ENCODE assay signal across 13 mouse cellular contexts in the genomic region with DNA sequence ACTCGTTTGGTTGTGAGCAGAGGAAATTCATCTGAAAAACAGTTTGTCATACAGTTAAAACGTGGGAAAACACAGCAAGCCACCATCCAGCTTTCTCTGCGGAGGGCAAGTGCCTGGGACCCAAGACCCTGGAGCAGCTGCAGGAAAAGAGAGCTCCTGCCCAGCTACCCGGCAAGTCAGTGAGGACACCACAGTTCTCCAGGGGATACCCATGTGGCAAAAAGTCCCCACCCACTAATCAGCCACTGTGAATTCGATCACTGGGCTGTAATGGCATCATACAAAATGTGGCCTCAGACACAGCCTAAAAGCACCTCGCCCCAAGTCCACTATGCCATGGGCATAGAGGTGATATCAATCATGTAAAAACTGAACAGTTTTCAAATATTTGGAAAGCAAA. TPM values are rescaled to one million over a fixed set of nuclear protein-coding genes. Genes with fewer than 3 reads are reported as not detected.
A peak's percentile ranks its signal among the peaks of the same experiment; 100 is the strongest.
DNase-seq lines count a peak whose midpoint lies in the region; ATAC-seq and TF ChIP-seq lines count a peak whose summit lies in the region.
"Had no signal": no experiment of that assay in that cellular context is flagged by ENCODE, and none has a peak within 500 bp of the region (broad histone marks: within the 10 kb centered on the region; RNA-seq: fewer than 3 reads in every experiment).

No protein-coding gene starts in this region.

- H3K27me3 ChIP-seq in heart, embryonic 12.5 days (replicated peaks), result no peaks in the 10 kb centered on the region
- H3K27me3 ChIP-seq in heart, adult 2 months (ENCODE audit: control insufficient read depth, insufficient read depth, low read length), result no peaks in the 10 kb centered on the region
- no peaks in the 10 kb centered on the region for H3K27me3 ChIP-seq in midbrain, embryonic 13.5 days
- no peaks in the 10 kb centered on the region for H3K27me3 ChIP-seq in midbrain, postnatal 0 days (ENCODE audit: insufficient read depth, low read length)
- H3K27me3 ChIP-seq in limb, embryonic 12.5 days, result no peaks in the 10 kb centered on the region

- TF ChIP-seq CTCF in heart, adult 2 months (IDR thresholded peaks at IDR 0.05), result no peak
- no peak for TF ChIP-seq CTCF in midbrain, postnatal 0 days (IDR thresholded peaks at IDR 0.05)

- peaks cover 41% of the 10 kb centered on the region for H3K36me3 ChIP-seq in heart, embryonic 12.5 days
- no peaks in the 10 kb centered on the region; the same call in 1 of the 2 replicates for H3K36me3 ChIP-seq in heart, adult 2 months (ENCODE audit: control insufficient read depth, insufficient read depth, low read length)
- peaks cover 32% of the 10 kb centered on the region for H3K36me3 ChIP-seq in midbrain, embryonic 13.5 days
- no peaks in the 10 kb centered on the region; the same call in 1 of the 2 replicates for H3K36me3 ChIP-seq in midbrain, postnatal 0 days (ENCODE audit: insufficient read depth, low read length)
- H3K36me3 ChIP-seq in limb, embryonic 12.5 days, result peaks cover 49% of the 10 kb centered on the region

- no peak for DNase-seq in heart, adult 2 months
- no peak for DNase-seq in midbrain, postnatal 0 days (ENCODE audit: low spot score)
- no peak for DNase-seq in T-cell, adult 2 months (ENCODE audit: low spot score)
- DNase-seq in thymus, postnatal 4 days, result no peak
- DNase-seq in right cerebral cortex, postnatal 14 days, result no peak
- DNase-seq: adrenal gland, adult 8-10 months; cerebellum, postnatal 14 days; kidney, adult 18-20 months had no signal

- peak overlapping the region; percentile 85 for H3K4me3 ChIP-seq in heart, embryonic 12.5 days
- H3K4me3 ChIP-seq in heart, adult 2 months, result no peak overlapping the region
- H3K4me3 ChIP-seq in midbrain, embryonic 13.5 days (replicated peaks), result peak overlapping the region; percentile 87; the same call in 1 of the 2 replicates
- no peak overlapping the region for H3K4me3 ChIP-seq in midbrain, postnatal 0 days (ENCODE audit: low read depth, low read length)
- peak overlapping the region; percentile 80 for H3K4me3 ChIP-seq in limb, embryonic 12.5 days (replicated peaks)

- no peak for TF ChIP-seq POLR2A in heart, adult 2 months (IDR thresholded peaks at IDR 0.05; ENCODE audit: insufficient read depth, low read depth, low read length)

- H3K27ac ChIP-seq in heart, embryonic 12.5 days (ENCODE audit: poor library complexity, severe bottlenecking), result no peak overlapping the region
- H3K27ac ChIP-seq in heart, adult 2 months, result no peak overlapping the region
- no peak overlapping the region for H3K27ac ChIP-seq in midbrain, embryonic 13.5 days
- no peak overlapping the region for H3K27ac ChIP-seq in midbrain, postnatal 0 days (ENCODE audit: low read depth, low read length)
- no peak overlapping the region for H3K27ac ChIP-seq in limb, embryonic 12.5 days

- peak overlapping the region; percentile 37 for H3K9ac ChIP-seq in heart, embryonic 12.5 days
- H3K9ac ChIP-seq in heart, adult 2 months (ENCODE audit: low read depth, low read length), result no peak overlapping the region
- no peak overlapping the region for H3K9ac ChIP-seq in midbrain, embryonic 13.5 days (replicated peaks)
- no peak overlapping the region for H3K9ac ChIP-seq in midbrain, postnatal 0 days (replicated peaks; ENCODE audit: low read length, poor library complexity, severe bottlenecking)
- no peak overlapping the region for H3K9ac ChIP-seq in limb, embryonic 12.5 days (replicated peaks)

- TF ChIP-seq EP300 in heart, adult 2 months (IDR thresholded peaks at IDR 0.05; ENCODE audit: insufficient read depth, low read depth, low read length), result no peak

- ATAC-seq in heart, embryonic 12.5 days (ENCODE audit: insufficient number of reproducible peaks, low FRiP score), result no peak
- no peak for ATAC-seq in midbrain, embryonic 13.5 days
- ATAC-seq in midbrain, postnatal 0 days (ENCODE audit: low FRiP score), result no peak
- ATAC-seq in limb, embryonic 12.5 days (ENCODE audit: insufficient number of reproducible peaks, insufficient read depth, low FRiP score, low TSS enrichment, low read depth), result no peak

- H3K9me3 ChIP-seq in heart, embryonic 12.5 days (replicated peaks), result no peaks in the 10 kb centered on the region
- no peaks in the 10 kb centered on the region for H3K9me3 ChIP-seq in midbrain, embryonic 13.5 days
- H3K9me3 ChIP-seq in midbrain, postnatal 0 days (ENCODE audit: low read length), result no peaks in the 10 kb centered on the region
- H3K9me3 ChIP-seq in limb, embryonic 12.5 days, result no peaks in the 10 kb centered on the region

- WGBS in heart, embryonic 12.5 days, result 75% methylated on average over 6 of the region's 6 CpGs
- WGBS in heart, adult 2 months, result 64% methylated on average over 6 of the region's 6 CpGs
- 82% methylated on average over 6 of the region's 6 CpGs for WGBS in midbrain, embryonic 13.5 days
- WGBS in midbrain, postnatal 0 days, result 81% methylated on average over 6 of the region's 6 CpGs
- WGBS in limb, embryonic 12.5 days, result 82% methylated on average over 6 of the region's 6 CpGs

- peaks cover 11% of the 10 kb centered on the region for H3K4me1 ChIP-seq in heart, embryonic 12.5 days (replicated peaks)
- H3K4me1 ChIP-seq in heart, adult 2 months (ENCODE audit: control insufficient read depth, insufficient read depth, low read length), result no peaks in the 10 kb centered on the region
- peaks cover 15% of the 10 kb centered on the region for H3K4me1 ChIP-seq in midbrain, embryonic 13.5 days (replicated peaks)
- H3K4me1 ChIP-seq in midbrain, postnatal 0 days (ENCODE audit: insufficient read depth, low read length), result no peaks in the 10 kb centered on the region
- peaks cover 8% of the 10 kb centered on the region for H3K4me1 ChIP-seq in limb, embryonic 12.5 days (replicated peaks)

- intact Hi-C loops in heart, adult 2 months (cut with DNase I), result loop anchor here (5.0 to 10.0 kb wide), 2 partner anchors 59 to 247 kb away; a partner anchor contains a TSS

- no peaks in the 10 kb centered on the region for H3K79me2 ChIP-seq in heart, adult 2 months (replicated peaks; ENCODE audit: control insufficient read depth, insufficient read depth, low read length)

- peak overlapping the region; percentile 80 for H3K4me2 ChIP-seq in heart, embryonic 12.5 days
- H3K4me2 ChIP-seq in midbrain, embryonic 13.5 days (replicated peaks), result peak overlapping the region; percentile 89
- H3K4me2 ChIP-seq in midbrain, postnatal 0 days (ENCODE audit: low read depth, low read length, poor library complexity, severe bottlenecking), result no peak overlapping the region
- peak overlapping the region; percentile 72 for H3K4me2 ChIP-seq in limb, embryonic 12.5 days

RNA-seq across cellular contexts. Expression of a gene that starts 1.7 kb away (rescaled TPM):
- 120 and 123 TPM in 2 replicates for polyA plus RNA-seq in heart, embryonic 12.5 days (2016; fragmentation: Nextera tagmentation; extraction: Ambion mirVana)
- 1 to 10 TPM; 2.3 to 3.8 TPM for total RNA-seq in heart, adult 2 months (2021)
- 3.3 and 4.2 TPM in 2 replicates for polyA plus RNA-seq in heart, adult 2 months (2012; rRNA removed)
- 98.4 and 99.3 TPM in 2 replicates for polyA plus RNA-seq in midbrain, embryonic 13.5 days (2015; fragmentation: Nextera tagmentation; extraction: Ambion mirVana)
- total RNA-seq in midbrain, postnatal 0 days (2014; rRNA removed), result 9.1 and 11.3 TPM in 2 replicates
- polyA plus RNA-seq in midbrain, postnatal 0 days (2015; fragmentation: Nextera tagmentation; extraction: Ambion mirVana), result 17.8 and 21.2 TPM in 2 replicates
- polyA plus RNA-seq in limb, embryonic 12.5 days (2016; fragmentation: Nextera tagmentation; extraction: Ambion mirVana), result 346 and 354 TPM in 2 replicates

RNA-seq across cellular contexts. Expression of a gene that starts 33.3 kb away (rescaled TPM):
- 0.40 and 0.51 TPM in 2 replicates for polyA plus RNA-seq in heart, embryonic 12.5 days (2016; fragmentation: Nextera tagmentation; extraction: Ambion mirVana)
- under 1 TPM; 0.07 to 0.13 TPM for total RNA-seq in heart, adult 2 months (2021)
- 0.23 and 0.44 TPM in 2 replicates for polyA plus RNA-seq in heart, adult 2 months (2012; rRNA removed)
- 13.5 and 20.6 TPM in 2 replicates for polyA plus RNA-seq in midbrain, embryonic 13.5 days (2015; fragmentation: Nextera tagmentation; extraction: Ambion mirVana)
- total RNA-seq in midbrain, postnatal 0 days (2014; rRNA removed), result 18.1 and 20.6 TPM in 2 replicates
- polyA plus RNA-seq in midbrain, postnatal 0 days (2015; fragmentation: Nextera tagmentation; extraction: Ambion mirVana), result 8.9 and 9.9 TPM in 2 replicates
- polyA plus RNA-seq in limb, embryonic 12.5 days (2016; fragmentation: Nextera tagmentation; extraction: Ambion mirVana), result 0.70 and 0.76 TPM in 2 replicates
- total RNA-seq: liver, adult 2 months had no signal
- polyA plus RNA-seq: liver, adult 2 months had no signal

RNA-seq across cellular contexts. Expression of a gene that starts 34.2 kb away (rescaled TPM):
- not detected in 2 replicates for polyA plus RNA-seq in heart, embryonic 12.5 days (2016; fragmentation: Nextera tagmentation; extraction: Ambion mirVana)
- total RNA-seq in heart, adult 2 months (2021), result not detected
- polyA plus RNA-seq in heart, adult 2 months (2012; rRNA removed), result not detected in 2 replicates
- 7.6 and 9.9 TPM in 2 replicates for polyA plus RNA-seq in midbrain, embryonic 13.5 days (2015; fragmentation: Nextera tagmentation; extraction: Ambion mirVana)
- 3.3 and 4.3 TPM in 2 replicates for total RNA-seq in midbrain, postnatal 0 days (2014; rRNA removed)
- polyA plus RNA-seq in midbrain, postnatal 0 days (2015; fragmentation: Nextera tagmentation; extraction: Ambion mirVana), result 2.6 and 3.8 TPM in 2 replicates
- not detected in 2 replicates for polyA plus RNA-seq in limb, embryonic 12.5 days (2016; fragmentation: Nextera tagmentation; extraction: Ambion mirVana)
- total RNA-seq: adrenal gland, adult 8-10 months; liver, adult 2 months had no signal
- polyA plus RNA-seq: liver, adult 2 months; urinary bladder, adult 2 months had no signal

RNA-seq across cellular contexts. Expression of a gene that starts 58.8 kb away (rescaled TPM):
- polyA plus RNA-seq in heart, embryonic 12.5 days (2016; fragmentation: Nextera tagmentation; extraction: Ambion mirVana), result 0.43 TPM in 1 of 2 replicates, not detected in the other
- not detected for total RNA-seq in heart, adult 2 months (2021)
- polyA plus RNA-seq in heart, adult 2 months (2012; rRNA removed), result not detected in 2 replicates
- polyA plus RNA-seq in midbrain, embryonic 13.5 days (2015; fragmentation: Nextera tagmentation; extraction: Ambion mirVana), result not detected in 2 replicates
- 0.38 TPM in 1 of 2 replicates, not detected in the other for total RNA-seq in midbrain, postnatal 0 days (2014; rRNA removed)
- not detected in 2 replicates for polyA plus RNA-seq in midbrain, postnatal 0 days (2015; fragmentation: Nextera tagmentation; extraction: Ambion mirVana)
- polyA plus RNA-seq in limb, embryonic 12.5 days (2016; fragmentation: Nextera tagmentation; extraction: Ambion mirVana), result not detected in 2 replicates
- total RNA-seq: adrenal gland, adult 8-10 months; liver, adult 2 months had no signal

Comparison
In these comparisons a context has a peak if more than half of its experiments do, and no peak if none do; other contexts are left out.
1. H3K4me3 ChIP-seq: peak in heart, embryonic 12.5 days (single experiment), midbrain, embryonic 13.5 days (single experiment) and limb, embryonic 12.5 days (single experiment); none in heart, adult 2 months (single experiment) and midbrain, postnatal 0 days (single experiment).